Mouse (Mus musculus): ENCODE measurements around the gene Kansl1.
A peak's percentile ranks its signal among the peaks of the same experiment; 100 is the strongest.

Kansl1 gene

DNA sequence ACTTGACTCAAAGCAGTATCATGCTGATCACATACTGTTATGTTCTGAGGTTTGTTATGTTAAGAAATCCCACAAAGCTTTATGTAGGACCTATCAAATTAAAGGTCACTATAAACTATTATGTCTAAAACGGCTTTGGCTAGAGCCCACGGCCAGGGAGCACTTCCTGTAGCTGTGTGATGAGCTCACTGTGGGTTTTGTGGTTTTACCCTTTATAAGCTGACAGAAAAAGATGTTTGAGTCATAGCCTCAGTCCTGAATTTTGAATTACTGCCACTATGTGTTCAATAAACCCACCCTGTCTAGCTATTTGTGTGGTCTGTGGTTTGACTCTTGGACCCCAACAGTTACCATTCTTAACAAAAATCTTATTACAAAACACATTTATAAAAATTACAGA lies 106.9 kb downstream of the Kansl1 start:
- no peak for DNase-seq

GRCm38 (mm10) chr11:104346931-104347330 lies 121.7 kb downstream of the Kansl1 start:
- DNase-seq, result peak; percentile 38

DNA sequence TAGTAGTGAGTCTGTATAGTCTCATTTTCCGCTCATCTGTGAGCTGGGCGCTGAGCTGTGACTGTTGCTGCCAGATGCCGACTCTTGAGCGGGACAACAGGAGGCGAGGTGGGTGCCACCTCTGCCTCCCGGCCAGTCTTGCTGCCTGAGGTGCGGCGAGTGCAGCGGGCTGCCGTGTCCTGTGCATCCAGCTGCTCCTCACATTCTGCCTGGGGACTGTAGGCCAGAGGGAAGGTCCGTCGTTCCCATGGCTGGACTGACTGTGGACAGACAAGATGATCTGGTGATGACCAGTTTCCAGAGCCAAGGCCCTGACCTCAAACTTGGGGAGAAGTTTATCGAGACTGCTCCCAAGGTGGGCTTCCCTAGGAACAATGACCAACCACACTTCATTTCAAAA lies 133.7 kb downstream of the Kansl1 start:
- no peak for DNase-seq

- no peak for DNase-seq
Observed at GRCm38 (mm10) chr11:104334115-104334514, 134.5 kb downstream of the Kansl1 start.

- DNase-seq, result no peak
Observed at GRCm38 (mm10) chr11:104332105-104332504, 136.6 kb downstream of the Kansl1 start.

DNA sequence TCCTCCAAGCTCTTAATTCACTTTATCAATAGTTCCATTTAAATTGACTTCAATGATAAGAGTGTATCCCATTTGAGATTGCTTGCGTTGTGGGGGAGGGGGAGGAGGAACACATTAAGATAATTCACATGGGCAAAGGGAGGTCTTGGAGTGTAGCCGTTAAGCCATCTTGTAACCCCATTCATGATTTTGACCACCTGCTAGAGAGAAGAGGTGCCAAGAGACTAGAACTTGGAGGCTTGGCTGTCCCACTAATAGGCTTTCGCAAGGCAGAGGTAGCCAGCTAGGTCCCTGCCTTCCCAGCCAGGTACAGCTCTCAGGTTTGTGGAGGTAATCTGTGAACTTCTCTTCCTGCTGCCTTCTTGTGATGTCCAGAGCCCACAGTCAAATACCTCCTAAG lies 137.5 kb downstream of the Kansl1 start:
- DNase-seq, result no peak

- DNase-seq, result no peak
Observed at GRCm38 (mm10) chr11:104330151-104330550, 138.5 kb downstream of the Kansl1 start.

DNA sequence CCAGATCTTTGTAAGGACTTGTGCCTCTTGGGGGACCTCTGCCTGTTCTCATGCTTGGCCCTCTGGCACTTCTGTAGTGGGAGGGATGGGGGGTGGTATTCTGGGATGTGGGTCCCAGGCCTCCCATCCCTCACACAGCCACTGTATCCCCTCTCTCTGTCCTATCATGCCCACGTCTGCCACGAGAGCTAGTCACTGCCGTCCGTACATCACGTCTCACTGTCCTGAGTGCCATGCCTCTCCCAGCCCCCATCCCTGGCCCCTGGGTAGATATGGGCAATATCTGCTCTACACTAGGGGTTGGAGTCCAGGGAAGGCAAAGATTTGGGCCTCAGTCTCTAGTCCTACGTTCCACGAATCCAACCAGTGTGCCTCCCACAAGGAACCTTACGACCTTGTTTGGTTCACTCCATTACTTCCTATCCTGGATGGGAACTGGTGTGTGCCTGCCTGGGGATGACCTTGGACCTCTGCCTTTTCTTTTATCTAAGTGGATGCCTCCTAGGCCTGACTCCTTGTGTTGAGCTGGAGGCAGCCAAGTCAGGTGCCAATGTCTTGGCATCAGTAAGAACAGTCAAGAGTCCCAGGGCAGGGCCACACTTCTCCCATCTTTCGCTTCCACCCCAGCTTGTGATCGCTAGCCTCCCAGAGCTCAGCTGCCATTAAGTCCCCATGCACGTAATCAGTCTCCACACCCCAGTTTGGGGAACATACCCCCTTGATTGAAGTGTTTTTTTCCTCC lies 139.3 kb downstream of the Kansl1 start:
- DNase-seq, result no peak

DNA sequence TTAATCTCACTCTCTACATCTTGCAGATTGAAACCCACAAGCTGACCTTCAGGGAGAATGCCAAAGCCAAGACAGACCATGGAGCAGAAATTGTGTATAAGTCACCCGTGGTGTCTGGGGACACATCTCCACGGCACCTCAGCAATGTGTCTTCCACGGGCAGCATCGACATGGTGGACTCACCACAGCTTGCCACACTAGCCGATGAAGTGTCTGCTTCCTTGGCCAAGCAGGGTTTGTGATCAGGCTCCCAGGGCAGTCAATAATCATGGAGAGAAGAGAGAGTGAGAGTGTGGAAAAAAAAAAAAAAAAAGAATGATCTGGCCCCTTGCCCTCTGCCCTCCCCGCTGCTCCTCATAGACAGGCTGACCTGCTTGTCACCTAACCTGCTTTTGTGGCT lies 140.7 kb downstream of the Kansl1 start:
- no peak for DNase-seq

- DNase-seq, result no peak
Observed at GRCm38 (mm10) chr11:104327462-104327861, 141.2 kb downstream of the Kansl1 start.

GRCm38 (mm10) chr11:104322142-104322541 lies 146.5 kb downstream of the Kansl1 start:
- no peak for DNase-seq

- no peak for DNase-seq
Observed at GRCm38 (mm10) chr11:104320511-104320910, 148.2 kb downstream of the Kansl1 start.

GRCm38 (mm10) chr11:104318940-104319781 lies 149.5 kb downstream of the Kansl1 start:
- DNase-seq, result peak; percentile 52

DNA sequence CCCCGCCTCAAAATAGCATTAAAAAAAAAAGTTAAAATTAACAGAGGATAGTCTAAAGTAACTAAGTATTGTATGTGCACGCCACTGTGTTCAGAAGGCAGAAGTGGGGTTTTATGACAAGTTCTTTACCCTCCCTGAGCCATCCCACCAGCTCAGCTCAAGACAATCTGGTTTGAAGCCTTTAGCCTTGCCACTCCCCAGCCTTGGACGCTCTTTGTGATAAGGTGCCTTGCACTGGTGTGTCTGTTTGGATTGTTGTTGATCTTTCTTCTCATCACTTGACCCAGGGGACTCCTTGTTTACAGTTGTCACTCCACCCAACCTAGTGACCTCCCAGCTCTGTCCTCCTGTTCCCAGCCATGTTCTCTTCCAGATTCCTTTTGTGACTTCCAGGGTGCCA lies 151.0 kb downstream of the Kansl1 start:
- no peak for DNase-seq

DNA sequence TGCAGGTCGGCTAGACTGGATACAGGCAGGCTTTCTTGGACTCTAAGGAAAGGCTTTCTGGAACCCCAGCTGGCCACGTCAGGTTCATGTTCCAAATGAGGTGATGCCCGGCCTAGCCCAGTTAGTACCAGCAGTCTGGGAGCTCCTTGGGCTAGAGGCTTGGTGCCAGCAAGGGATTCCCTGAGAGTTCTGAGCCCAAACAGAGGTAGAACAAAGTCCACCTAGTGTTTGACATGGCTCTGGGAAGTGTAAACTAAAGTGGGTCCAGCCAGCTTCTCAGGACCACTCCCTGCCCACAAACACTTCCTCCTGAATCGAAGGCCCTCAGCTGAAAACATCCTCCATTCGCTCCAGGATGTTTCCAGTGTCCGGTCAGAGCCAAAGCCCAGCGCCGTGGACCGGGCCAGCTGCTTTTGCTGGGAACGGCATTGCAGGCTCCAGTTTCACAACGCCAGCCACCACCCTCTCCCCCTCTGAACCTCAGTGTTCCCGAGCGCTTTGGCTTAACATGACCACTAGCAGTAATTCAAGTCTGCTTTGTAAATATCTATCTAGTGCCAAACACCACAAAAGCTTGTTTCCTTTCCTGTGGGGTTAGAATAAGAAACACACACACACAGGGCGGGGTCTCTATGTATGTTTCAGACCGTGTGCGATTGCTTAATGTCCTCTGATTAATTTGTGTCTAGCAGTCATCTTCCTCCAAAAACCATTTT lies 151.8 kb downstream of the Kansl1 start:
- DNase-seq, result no peak

DNA sequence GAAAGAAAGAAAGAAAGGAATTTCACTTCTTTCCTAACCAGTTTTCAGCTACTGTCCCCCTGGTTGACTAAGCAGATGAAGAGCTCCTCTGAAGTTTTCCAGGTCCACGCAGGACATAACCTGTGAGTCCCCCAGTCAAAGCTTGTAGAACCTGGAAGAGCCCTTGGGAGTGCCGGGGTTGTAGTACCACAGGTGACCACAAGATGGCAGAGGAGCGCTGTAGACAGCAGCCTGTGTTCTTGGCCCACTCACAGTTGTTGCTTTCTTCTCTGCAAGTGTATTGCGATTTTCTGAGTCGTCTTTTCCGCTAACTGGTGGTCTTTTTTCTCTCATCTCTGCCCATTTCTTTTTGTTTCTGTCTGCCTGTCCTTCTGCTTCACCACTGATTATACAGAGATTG lies 153.0 kb downstream of the Kansl1 start:
- DNase-seq, result peak; percentile 82

- DNase-seq, result no peak
Observed at GRCm38 (mm10) chr11:104311643-104312042, 157.0 kb downstream of the Kansl1 start.

- no peak for DNase-seq
Observed at GRCm38 (mm10) chr11:104310226-104310887, 158.3 kb downstream of the Kansl1 start.

GRCm38 (mm10) chr11:104309377-104310225 lies 159.1 kb downstream of the Kansl1 start:
- DNase-seq, result no peak

DNA sequence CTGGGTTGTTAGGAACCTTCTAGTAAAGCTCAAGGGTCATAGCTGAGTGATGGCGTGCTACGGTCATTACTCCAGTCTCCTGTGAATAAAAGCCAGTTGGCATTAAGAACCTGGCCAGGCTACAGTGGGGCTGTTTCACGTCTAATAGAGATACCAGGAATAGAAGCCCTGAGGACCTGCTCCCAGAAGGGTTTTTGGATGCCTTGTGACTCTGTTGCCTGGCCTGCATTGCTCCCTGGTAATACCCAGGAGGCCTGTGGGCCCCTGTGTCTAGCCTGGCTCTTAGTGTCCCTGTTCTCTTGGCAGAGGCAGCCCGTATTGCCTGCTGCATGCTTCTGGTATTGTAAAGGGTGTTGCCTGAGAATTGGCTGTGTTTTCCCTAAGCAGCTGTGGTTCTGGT lies 161.5 kb downstream of the Kansl1 start:
- no peak for DNase-seq

- no peak for DNase-seq
Observed at GRCm38 (mm10) chr11:104306483-104306882, 162.2 kb downstream of the Kansl1 start.

DNA sequence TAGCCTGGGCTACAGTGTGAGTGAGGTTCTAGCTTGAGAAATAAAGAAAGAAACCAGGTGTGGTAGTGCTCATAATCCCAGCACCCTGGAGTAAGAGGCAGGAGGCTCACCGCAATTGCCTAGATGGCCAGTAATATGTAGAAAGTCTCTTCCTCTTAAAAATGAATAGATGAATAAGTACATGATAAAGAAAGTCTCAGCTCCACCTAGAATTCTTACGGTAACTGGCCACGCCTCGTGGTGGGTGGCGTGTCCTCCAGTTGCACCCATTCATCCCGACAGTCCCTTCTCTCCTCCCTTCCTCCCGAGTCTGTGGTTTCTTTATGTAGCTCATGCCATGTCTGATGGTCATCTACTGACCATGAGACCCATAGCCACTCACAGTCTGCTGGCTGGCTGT lies 162.9 kb downstream of the Kansl1 start:
- DNase-seq, result no peak
